Mouse (Mus musculus) cerebellum, postnatal 10 days (tissue): ENCODE measurements at regions not wholly inside any gene's neighbourhood (a gene's known extent, or its start where the extent isn't known, plus 50 kb on each side); places are given as distances from the start of the nearest gene placed in this dataset.

Experiments
- DNase-seq, 2 experiments: peaks; one replicate each; pipeline ENCODE4 v3.0.0; 2021; ENCODE audit warnings: mixed read lengths in 2 of 2

- DNase-seq: peak; percentile 54 to 75
These were observed 1787.5 kb downstream of the Pcdh19 start for GRCm38 (mm10) chrX:131901121-131901895.

- no peak for DNase-seq
These were observed 1803.7 kb downstream of the Pcdh19 start for GRCm38 (mm10) chrX:131885092-131885491.
